Mouse (Mus musculus) CH12.LX (cell line): Measurements from ENCODE around the gene Coq10b.
A peak's percentile ranks its signal among the peaks of the same experiment; 100 is the strongest.

Experiments
- CHD1 ChIP-seq: IDR thresholded peaks from 2 replicates; pipeline ENCODE4 v1.6.1; 2012; ENCODE audit warnings: low read depth, low read length, improper control_type of control experiment, inconsistent platforms
- CTCF ChIP-seq, 2 experiments: IDR thresholded peaks in 1 of 2; conservative IDR thresholded peaks in 1 of 2; 2 replicates each; pipeline ENCODE4 v1.5.1; 2011 to 2012; ENCODE audit warnings: low read depth in 2 of 2, low read length in 2 of 2, improper control_type of control experiment in 1 of 2, inconsistent platforms in 1 of 2, mild to moderate bottlenecking in 1 of 2, moderate library complexity in 1 of 2
- KAT2A ChIP-seq: IDR thresholded peaks from 2 replicates; pipeline ENCODE4 v1.6.1; 2012; ENCODE audit warnings: low read length, improper control_type of control experiment, inconsistent platforms; ENCODE audit not compliant: insufficient replicate concordance
- MAX ChIP-seq: IDR thresholded peaks from 2 replicates; pipeline ENCODE4 v1.6.1; 2011; ENCODE audit warnings: low read length, improper control_type of control experiment
- MXI1 ChIP-seq: IDR thresholded peaks from 2 replicates; pipeline ENCODE4 v1.6.1; 2011; ENCODE audit warnings: mild to moderate bottlenecking, low read depth, low read length, improper control_type of control experiment
- MYC ChIP-seq: IDR thresholded peaks from 2 replicates; pipeline ENCODE4 v1.6.1; 2011; ENCODE audit warnings: low read depth, mild to moderate bottlenecking, improper control_type of control experiment, low read length
- POLR2A ChIP-seq: IDR thresholded peaks from 2 replicates; pipeline ENCODE4 v1.6.1; 2011; ENCODE audit warnings: low read depth, mild to moderate bottlenecking, improper control_type of control experiment, low read length
- RCOR1 ChIP-seq: conservative IDR thresholded peaks from 2 replicates; pipeline ENCODE4 v1.6.1; 2012; ENCODE audit warnings: low read depth, mild to moderate bottlenecking, inconsistent platforms, low read length, improper control_type of control experiment
- SIN3A ChIP-seq: IDR thresholded peaks from 2 replicates; pipeline ENCODE4 v1.6.1; 2012; ENCODE audit warnings: low read length, improper control_type of control experiment, inconsistent platforms
- TBP ChIP-seq: conservative IDR thresholded peaks from 2 replicates; pipeline ENCODE4 v1.6.1; 2011; ENCODE audit warnings: low read depth, low read length, improper control_type of control experiment
- TCF12 ChIP-seq: IDR thresholded peaks from 2 replicates; pipeline ENCODE4 v1.6.1; 2014; ENCODE audit warnings: low read depth, mild to moderate bottlenecking, inconsistent platforms, low read length, improper control_type of control experiment
- ZNF384 ChIP-seq: IDR thresholded peaks from 2 replicates; pipeline ENCODE4 v1.6.1; 2012; ENCODE audit warnings: low read depth, low read length, improper control_type of control experiment, inconsistent platforms

DNA sequence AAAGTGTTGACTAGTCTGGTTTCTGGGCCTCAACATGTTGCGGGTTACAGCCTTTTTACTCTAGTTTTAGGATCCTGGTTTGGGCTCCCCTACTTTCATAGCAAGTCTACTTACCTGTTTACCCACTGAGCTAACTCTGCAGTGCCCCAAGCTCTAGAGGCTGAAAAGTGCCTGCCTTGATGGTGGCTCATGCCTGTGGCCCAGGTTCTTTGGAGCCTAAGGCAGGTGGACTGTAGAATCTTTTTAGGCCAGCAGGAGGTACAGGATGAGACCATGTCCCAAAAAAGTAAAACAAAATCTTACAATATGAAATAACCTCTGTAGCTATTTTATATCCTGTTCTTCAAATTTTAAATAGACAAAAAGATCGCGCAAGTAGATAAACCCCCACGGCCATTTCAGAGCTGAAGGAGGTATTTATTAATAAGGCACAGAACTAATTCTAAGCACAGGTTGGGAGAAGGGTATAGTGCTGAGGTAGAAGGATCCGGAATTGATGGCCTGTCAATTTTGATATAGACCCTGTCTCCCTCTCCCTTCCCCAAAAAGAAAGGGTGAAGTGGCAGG lies 37.0 kb downstream of the Coq10b start:
- TF ChIP-seq CTCF (conservative IDR thresholded peaks at IDR 0.05 in 1 of 2, IDR thresholded peaks at IDR 0.05 in 1 of 2; ENCODE audit: low read depth in 2 of 2, low read length in 2 of 2) (no peak), RCOR1 (no peak), KAT2A (no peak), ZNF384 (no peak), MAX (no peak), TCF12 (no peak), POLR2A (peak; percentile 30; the same call in 1 of the 2 replicates), SIN3A (no peak), MYC (no peak), TBP (no peak), CHD1 (no peak), MXI1 (no peak)
